Mouse (Mus musculus): ENCODE results near the gene Mipep.

DNA sequence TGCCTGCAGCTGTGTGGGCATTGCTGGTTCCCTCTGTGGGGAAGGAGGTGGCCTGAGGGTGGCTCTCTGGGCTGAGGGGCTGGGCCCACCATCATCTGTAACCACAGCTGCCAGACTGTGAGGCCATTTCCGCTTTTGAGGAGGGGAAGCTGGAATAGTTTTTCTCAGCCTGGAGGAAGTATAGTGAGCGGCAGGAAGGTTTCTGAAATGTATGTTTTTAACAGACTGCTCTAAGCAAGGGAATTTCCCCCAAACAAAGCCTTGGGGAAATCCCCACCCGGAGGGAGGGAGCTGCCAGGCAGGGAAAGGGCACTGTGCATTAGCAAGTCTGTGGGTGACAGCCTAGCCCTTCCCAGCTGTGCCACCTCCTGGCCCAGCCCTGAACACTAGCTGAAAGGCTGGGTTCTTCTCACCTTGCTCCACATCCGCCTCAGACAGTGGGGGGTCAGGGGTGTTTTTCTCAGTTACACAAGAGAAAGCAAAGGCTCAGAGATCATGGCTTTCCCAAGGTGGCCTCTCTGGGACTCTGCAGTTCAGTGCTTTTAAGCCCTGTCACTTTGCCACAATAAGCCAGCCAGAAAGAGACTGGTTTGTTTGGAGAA lies 47.7 kb upstream of the Mipep start:
- no peak for TF ChIP-seq CTCF (IDR thresholded peaks at IDR 0.05; ENCODE audit: low read depth, low read length)
- no peak for TF ChIP-seq POLR2A (IDR thresholded peaks at IDR 0.05; ENCODE audit: borderline replicate concordance, low read depth, low read length)

Data from bone marrow macrophage, adult 2 months (primary cell).